Comparison of ENCODE assay signal across 15 mouse cellular contexts in the genomic region with DNA sequence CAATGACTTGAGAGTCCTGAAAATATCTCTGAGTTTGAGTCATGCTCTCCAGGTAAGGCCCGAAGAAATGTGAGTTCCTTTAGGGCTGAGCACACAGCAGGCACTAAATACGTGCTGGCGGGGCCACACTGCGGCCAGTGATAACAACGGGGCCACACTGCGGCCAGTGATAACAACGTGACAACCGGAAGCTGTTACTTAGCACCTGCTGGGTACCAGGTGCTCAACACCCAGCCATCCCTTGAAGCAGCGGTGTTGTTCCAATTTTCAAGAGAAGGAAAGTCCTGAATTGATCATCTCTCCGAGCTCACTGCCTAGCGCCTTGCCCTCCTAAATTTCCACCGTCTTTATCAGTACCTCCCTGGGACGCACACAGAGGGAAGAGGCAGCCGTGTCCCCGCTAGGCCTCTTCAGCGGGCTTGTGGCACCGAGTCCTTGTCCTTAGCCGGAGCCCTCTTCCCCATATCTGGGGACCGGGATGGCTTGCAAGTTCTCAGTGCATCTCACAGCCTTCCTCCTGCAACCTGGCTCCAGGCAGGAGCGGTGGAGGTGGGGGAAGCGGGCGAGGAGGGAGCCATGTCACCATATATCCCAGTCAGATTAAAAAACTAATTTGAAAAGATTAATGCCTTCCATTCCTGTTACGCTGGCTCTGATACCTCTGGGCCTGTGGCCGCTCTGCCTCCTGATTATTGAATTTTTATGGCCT. TPM values are rescaled to one million over a fixed set of nuclear protein-coding genes. Genes with fewer than 3 reads are reported as not detected.
A peak's percentile ranks its signal among the peaks of the same experiment; 100 is the strongest.
DNase-seq lines count a peak whose midpoint lies in the region; ATAC-seq and TF ChIP-seq lines count a peak whose summit lies in the region.
"Had no signal": no experiment of that assay in that cellular context is flagged by ENCODE, and none has a peak within 500 bp of the region (broad histone marks: within the 10 kb centered on the region; RNA-seq: fewer than 3 reads in every experiment).

No protein-coding gene starts in this region.

- peaks cover 14% of the 10 kb centered on the region for H3K36me3 ChIP-seq in heart, embryonic 13.5 days
- H3K36me3 ChIP-seq in E14TG2a.4 (ENCODE audit: insufficient read depth, low read length) (peaks cover 16% of the 10 kb centered on the region), G1E (replicated peaks) (peaks cover 36% of the 10 kb centered on the region)
- H3K36me3 ChIP-seq in liver, embryonic 12.5 days = peaks cover 16% of the 10 kb centered on the region

- no peak for ATAC-seq in heart, embryonic 13.5 days (ENCODE audit: extremely low read depth, insufficient number of reproducible peaks, low FRiP score, low TSS enrichment)
- ATAC-seq in G1E (ENCODE audit: extremely low read depth, insufficient number of reproducible peaks, low FRiP score, poor library complexity, severe bottlenecking) = peak; percentile 10
- ATAC-seq in liver, embryonic 12.5 days = peak; percentile 58
- ATAC-seq: hindbrain, embryonic 16.5 days; midbrain, embryonic 15.5 days had no signal

- H3K9ac ChIP-seq in heart, embryonic 13.5 days = peak overlapping the region; percentile 15; the same call in 1 of the 2 replicates
- H3K9ac ChIP-seq in liver, embryonic 12.5 days = peak overlapping the region; percentile 49
- H3K9ac ChIP-seq: limb, embryonic 12.5 days; midbrain, embryonic 15.5 days had no signal

- H3K27me3 ChIP-seq in heart, embryonic 13.5 days (replicated peaks) = no peaks in the 10 kb centered on the region; the same call in 1 of the 2 replicates
- H3K27me3 ChIP-seq in E14TG2a.4 (ENCODE audit: insufficient read depth, low read length) (peaks cover 11% of the 10 kb centered on the region), G1E (ENCODE audit: insufficient read depth, low read length) (no peaks in the 10 kb centered on the region)
- no peaks in the 10 kb centered on the region for H3K27me3 ChIP-seq in liver, embryonic 12.5 days (replicated peaks)
- H3K27me3 ChIP-seq: midbrain, embryonic 15.5 days had no signal

- DNase-seq in heart, postnatal 14 days = no peak
- DNase-seq in G1E (ENCODE audit: low spot score) = no peak
- no peak for DNase-seq in kidney, postnatal 14 days
- DNase-seq in ovary, postnatal 36 days (ENCODE audit: low spot score) = no peak
- no peak for DNase-seq in left cerebral cortex, postnatal 14 days (ENCODE audit: low spot score in 2 of 2)
- DNase-seq: adrenal gland, postnatal 36 days; cerebellum, postnatal 25 days; gastrocnemius, postnatal 25 days; kidney, adult 8-10 months had no signal

- peak overlapping the region; percentile 34; the same call in 1 of the 2 replicates for H3K4me2 ChIP-seq in heart, embryonic 13.5 days
- H3K4me2 ChIP-seq in liver, embryonic 12.5 days = peak overlapping the region; percentile 59
- H3K4me2 ChIP-seq: limb, embryonic 12.5 days; midbrain, embryonic 15.5 days had no signal

- TF ChIP-seq CTCF in E14TG2a.4 (conservative IDR thresholded peaks at IDR 0.05; ENCODE audit: low read length) (no peak), G1E (IDR thresholded peaks at IDR 0.05; ENCODE audit: low read depth, low read length) (no peak)

- no peak overlapping the region for H3K4me3 ChIP-seq in heart, embryonic 13.5 days
- peak overlapping the region; percentile 66 for H3K4me3 ChIP-seq in E14TG2a.4 (replicated peaks; ENCODE audit: low read length)
- H3K4me3 ChIP-seq in G1E (ENCODE audit: low read depth, low read length) = peak overlapping the region; percentile 65; the same call in 1 of the 2 replicates
- H3K4me3 ChIP-seq in liver, embryonic 12.5 days = peak overlapping the region; percentile 16
- H3K4me3 ChIP-seq: limb, embryonic 12.5 days; midbrain, embryonic 15.5 days had no signal

- no peak overlapping the region; the same call in 1 of the 2 replicates for H3K27ac ChIP-seq in heart, embryonic 13.5 days (replicated peaks)
- H3K27ac ChIP-seq in liver, embryonic 12.5 days = peak overlapping the region; percentile 92
- H3K27ac ChIP-seq: limb, embryonic 12.5 days; midbrain, embryonic 15.5 days had no signal

- intact Hi-C loops in heart, postnatal 14 days (cut with DNase I) = no loop called here
- intact Hi-C loops in left cerebral cortex, postnatal 14 days (cut with DNase I) = loop anchor here (10.0 kb wide), 2 partner anchors 716 to 1194 kb away; no protein-coding TSS in a partner anchor

- no peaks in the 10 kb centered on the region for H3K9me3 ChIP-seq in heart, embryonic 13.5 days
- H3K9me3 ChIP-seq in E14TG2a.4 (ENCODE audit: low read length) (no peaks in the 10 kb centered on the region), G1E (replicated peaks) (no peaks in the 10 kb centered on the region)
- H3K9me3 ChIP-seq in liver, embryonic 12.5 days (replicated peaks) = no peaks in the 10 kb centered on the region
- H3K9me3 ChIP-seq: limb, embryonic 12.5 days; midbrain, embryonic 15.5 days had no signal

- WGBS in heart, embryonic 13.5 days = 47% methylated on average over 24 of the region's 24 CpGs
- WGBS in liver, embryonic 12.5 days (ENCODE audit: insufficient replicate concordance) = 43% methylated on average over 24 of the region's 24 CpGs

- peaks cover 70% of the 10 kb centered on the region for H3K4me1 ChIP-seq in heart, embryonic 13.5 days
- H3K4me1 ChIP-seq in E14TG2a.4 (replicated peaks; ENCODE audit: low read depth, low read length) (peaks cover 69% of the 10 kb centered on the region), G1E (ENCODE audit: insufficient read depth, low read depth, low read length) (peaks cover 96% of the 10 kb centered on the region)
- peaks cover 91% of the 10 kb centered on the region for H3K4me1 ChIP-seq in liver, embryonic 12.5 days

RNA-seq across cellular contexts. Expression of a gene that starts 1.8 kb away (rescaled TPM):
- 36.7 and 44.7 TPM in 2 replicates for polyA plus RNA-seq in heart, embryonic 13.5 days (2015; fragmentation: Nextera tagmentation; extraction: Ambion mirVana)
- 1 to 10 TPM; 6.3 to 6.8 TPM for total RNA-seq in heart, postnatal 14 days (2021)
- total RNA-seq in G1E (2014; fragmentation: Nextera tagmentation) = 23.3 and 33.0 TPM in 2 replicates
- 20.6 and 24.5 TPM in 2 replicates for total RNA-seq in G1E (2017)
- polyA plus RNA-seq in G1E (2012) = 49.2 and 49.5 TPM in 2 replicates
- polyA plus RNA-seq in liver, embryonic 12.5 days (2016; fragmentation: Nextera tagmentation; extraction: Ambion mirVana) = 35.7 and 41.3 TPM in 2 replicates
- 10 to 100 TPM; 27.9 to 30.2 TPM for total RNA-seq in left cerebral cortex, postnatal 14 days (2021)

RNA-seq across cellular contexts. Expression of a gene that starts 25.5 kb away (rescaled TPM):
- 414 and 475 TPM in 2 replicates for polyA plus RNA-seq in heart, embryonic 13.5 days (2015; fragmentation: Nextera tagmentation; extraction: Ambion mirVana)
- 100 to 1,000 TPM; 469 to 495 TPM for total RNA-seq in heart, postnatal 14 days (2021)
- total RNA-seq in G1E (2014; fragmentation: Nextera tagmentation) = 525 and 570 TPM in 2 replicates
- 445 and 495 TPM in 2 replicates for total RNA-seq in G1E (2017)
- 636 and 648 TPM in 2 replicates for polyA plus RNA-seq in G1E (2012)
- polyA plus RNA-seq in liver, embryonic 12.5 days (2016; fragmentation: Nextera tagmentation; extraction: Ambion mirVana) = 194 and 198 TPM in 2 replicates
- total RNA-seq in left cerebral cortex, postnatal 14 days (2021) = 100 to 1,000 TPM; 208 to 230 TPM
